Mouse (Mus musculus) fibroblast of lung, adult 2 months (primary cell): Measurements from ENCODE around the gene Trim61.
"Not testable (repeated sequence)": the region's sequence is repeated elsewhere in the genome, so short reads cannot be mapped to it uniquely, and the experiment has no call there.

Experiments
- DNase-seq: peaks from one replicate; pipeline ENCODE4 v3.0.0-alpha.2; 2011; ENCODE audit warnings: low read depth

The Trim61 gene

DNA sequence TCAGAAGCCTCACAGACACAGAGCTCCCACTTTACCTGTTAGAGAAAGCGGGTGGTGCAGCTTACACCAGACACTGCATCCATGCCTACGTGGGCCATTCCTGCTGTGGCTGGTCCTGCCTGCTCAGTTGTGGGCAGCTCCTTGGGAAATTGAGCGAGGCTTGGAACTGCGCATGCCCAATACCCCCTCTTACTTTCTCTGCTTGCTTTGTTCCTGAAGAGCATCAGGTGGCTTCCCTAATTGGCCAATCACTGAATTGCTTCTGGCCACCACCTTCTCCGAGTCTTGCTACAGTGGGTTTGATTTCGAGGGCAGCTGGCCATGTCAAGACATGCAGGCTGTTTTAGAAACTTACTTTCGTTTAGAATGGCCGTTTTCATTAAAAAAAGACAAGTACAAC is at the start of gene Trim61, which contains the start of gene Trim60:
TSS of gene Trim61 (minus strand) at position 101 of the 400 bp plus-strand sequence.
TSS of gene Trim60 (minus strand) at position 162 of the 400 bp plus-strand sequence.
- DNase-seq: no peak

DNA sequence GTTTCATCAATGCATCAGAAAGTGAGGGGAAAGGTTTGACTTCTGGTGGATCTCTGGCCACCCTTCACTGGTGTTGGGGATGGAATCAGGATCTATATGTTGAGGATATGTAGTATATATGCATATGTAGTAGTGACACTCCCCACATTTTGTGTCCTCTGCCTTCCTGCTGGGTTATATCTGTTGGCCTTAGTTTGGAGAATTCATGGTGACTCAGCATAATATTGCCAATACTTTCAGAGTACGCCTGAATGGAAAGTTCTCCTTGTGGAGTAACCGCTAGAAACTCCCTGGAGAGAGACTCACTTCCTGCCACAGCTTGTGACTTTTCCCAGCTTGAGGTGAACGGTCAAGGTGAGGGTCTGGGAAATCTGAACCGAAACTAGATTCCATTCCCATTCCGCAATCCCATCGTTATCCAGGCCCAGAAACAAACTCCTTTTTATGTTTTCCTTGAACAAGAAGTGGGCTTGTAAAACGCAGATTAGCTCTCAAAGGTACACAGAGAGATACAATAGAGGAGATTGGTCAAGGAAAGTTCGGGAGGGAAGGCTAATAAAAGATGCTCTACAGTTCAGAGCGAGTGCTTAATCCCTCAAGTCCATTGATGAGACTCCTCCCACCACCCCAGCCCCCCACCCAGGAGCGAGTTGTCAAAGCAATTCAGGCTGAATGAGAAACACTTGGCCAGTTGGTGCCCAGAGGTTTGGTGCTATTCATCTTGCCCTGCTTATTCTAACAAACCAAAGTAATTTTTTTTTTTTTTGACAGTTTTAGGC is 49.6 kb upstream of the Trim61 start:
- DNase-seq: no peak

DNA sequence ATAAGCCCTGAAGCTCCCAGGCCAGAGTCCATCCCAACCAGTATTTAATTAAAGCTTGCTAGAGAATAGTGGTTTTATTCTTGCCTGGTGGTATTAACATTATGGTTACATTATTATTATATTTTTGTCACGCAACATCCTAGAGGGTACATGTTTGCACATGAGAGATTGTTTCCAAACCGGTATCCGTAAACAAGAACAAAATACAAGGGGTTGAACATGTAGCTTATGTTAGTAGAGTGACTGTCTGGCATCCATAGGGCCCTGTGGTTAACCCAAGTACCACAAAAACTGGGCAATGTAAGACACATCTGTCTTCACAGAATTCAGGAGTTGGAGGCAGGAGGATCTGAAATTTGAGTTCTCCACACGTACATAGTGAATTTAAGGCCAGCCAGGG is 48.7 kb upstream of the Trim61 start:
- DNase-seq: no peak

DNA sequence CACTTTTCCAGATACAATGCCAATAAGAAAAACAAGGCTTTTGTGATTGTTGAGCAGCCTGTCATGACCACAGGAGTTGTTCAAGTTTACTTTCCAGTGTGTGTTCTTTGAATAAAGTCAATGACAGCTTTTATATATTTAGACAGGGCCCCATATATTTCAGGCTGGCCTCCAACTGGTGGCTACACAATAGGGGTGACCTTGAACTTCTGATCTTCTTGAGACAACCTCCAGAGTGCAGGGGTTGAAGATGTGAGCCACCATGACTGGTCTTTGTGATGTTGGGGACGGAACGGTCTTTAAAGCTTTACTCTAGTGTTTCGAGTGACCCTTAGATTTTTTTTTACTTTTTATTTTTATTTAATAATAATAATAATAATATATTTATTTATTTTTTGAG is 47.3 kb upstream of the Trim61 start:
- DNase-seq: no peak

DNA sequence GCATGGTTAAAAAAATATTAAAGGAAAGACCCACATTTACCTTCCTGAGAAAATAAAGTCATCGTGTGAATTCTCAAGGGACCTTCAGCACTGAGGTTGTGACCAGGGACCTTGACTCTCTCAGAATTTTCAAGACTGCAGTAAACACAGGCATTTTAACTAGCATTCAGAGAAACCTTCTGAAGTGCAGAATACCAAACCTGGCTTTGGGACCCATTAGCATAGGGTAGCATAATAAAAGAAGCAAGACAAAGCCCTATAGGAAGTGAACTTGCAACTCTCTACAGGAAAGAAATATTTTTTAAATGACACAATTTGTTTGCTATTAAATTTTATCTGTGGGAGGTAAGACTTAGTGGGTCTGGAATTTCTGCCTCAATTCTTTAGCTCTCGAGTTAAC is 45.7 kb upstream of the Trim61 start:
- no peak for DNase-seq

DNA sequence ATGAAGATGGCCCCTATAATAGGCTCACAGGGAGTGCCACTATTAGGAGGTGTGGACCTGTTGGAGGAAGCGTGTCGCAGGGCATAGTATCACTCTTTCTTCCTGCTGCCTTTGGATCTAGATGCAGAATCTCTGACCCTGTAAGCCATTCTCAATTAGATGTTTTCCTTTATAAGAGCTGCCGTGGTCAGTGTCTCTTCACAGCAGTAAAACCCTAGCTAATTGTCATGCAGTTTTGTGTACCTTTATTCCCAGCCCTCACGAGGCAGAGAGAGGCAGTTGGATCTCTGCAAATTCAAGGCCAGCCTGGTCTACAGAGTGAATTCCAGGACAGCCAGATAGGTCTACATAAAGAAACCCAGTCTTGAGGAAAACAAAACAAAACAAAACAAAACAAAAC is 43.9 kb upstream of the Trim61 start:
- DNase-seq: no peak

DNA sequence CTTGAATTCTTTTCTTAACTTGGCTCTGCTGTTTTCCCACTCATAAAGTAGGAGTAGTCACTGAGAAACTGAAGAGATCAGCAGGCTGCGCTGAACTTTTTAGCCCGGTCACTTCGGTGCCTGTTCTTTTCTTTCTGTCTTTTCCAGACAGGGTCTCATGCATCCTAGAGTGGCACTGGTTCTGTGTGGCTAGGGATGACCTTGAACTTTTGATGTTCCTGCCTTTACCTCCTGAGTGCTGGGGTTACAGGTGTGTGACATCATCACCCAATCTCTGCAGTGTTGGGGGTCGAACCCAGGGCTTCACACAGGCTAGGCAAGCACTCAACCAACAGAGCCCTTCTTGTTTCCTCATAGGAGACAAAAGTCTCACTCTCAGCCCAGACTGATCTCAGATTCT is 38.4 kb upstream of the Trim61 start:
- DNase-seq: no peak

DNA sequence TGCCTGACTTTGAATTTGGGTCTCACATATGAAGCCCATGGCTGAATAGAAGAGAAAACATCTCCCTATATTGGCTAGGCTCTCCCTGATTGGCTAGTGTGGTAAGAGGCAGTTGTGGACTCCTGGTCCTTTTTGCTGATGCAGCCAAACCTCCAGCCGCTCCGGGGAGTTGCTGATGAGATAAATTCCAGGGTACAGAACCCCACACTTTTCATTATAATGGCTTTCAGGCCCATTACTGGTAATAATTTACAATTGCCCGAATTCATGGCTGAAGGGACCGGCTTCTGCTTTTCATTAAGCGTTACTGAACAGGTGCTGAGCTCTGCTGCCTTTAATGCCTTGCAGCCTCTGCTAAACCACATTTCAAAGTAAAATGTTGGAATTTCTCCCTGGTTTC is 35.6 kb upstream of the Trim61 start:
- no peak for DNase-seq

DNA sequence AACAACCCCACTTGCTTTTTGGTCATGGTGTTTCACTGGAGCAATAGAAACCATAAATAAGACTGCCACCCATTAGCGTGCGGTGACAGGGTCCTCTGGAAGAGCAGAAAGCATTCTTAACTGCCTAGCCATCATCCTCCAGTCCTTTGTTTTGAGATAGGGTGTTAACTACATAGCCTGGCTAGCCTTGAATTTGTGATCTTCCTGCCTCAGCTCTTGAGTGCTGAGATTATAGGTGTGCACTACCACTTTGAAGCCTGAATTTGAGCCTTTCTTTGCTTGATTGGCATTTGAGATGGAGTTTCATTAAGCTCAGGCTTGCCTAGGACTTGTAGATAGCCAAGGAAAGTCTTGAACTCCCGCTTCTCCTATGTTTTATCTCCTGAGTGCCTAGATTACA is 35.2 kb upstream of the Trim61 start:
- no peak for DNase-seq

DNA sequence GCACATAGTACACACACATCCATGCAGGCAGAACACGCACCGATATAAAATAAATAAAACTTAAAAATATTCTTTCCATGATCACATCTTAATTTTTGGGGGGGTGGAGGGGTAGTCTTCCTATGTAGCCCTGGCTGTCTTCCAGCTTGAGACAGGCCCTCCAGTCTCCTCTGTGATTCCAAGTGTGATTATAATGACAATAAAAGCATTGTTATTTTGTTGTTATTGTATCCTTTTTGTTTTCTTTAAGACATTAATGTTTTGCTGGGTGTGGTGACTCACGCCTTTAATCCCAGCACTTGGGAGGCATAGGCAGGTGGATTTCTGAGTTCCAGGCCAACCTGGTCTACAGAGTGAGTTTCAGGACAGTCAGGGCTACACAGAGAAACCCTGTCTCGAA is 29.5 kb upstream of the Trim61 start:
- DNase-seq: no peak

DNA sequence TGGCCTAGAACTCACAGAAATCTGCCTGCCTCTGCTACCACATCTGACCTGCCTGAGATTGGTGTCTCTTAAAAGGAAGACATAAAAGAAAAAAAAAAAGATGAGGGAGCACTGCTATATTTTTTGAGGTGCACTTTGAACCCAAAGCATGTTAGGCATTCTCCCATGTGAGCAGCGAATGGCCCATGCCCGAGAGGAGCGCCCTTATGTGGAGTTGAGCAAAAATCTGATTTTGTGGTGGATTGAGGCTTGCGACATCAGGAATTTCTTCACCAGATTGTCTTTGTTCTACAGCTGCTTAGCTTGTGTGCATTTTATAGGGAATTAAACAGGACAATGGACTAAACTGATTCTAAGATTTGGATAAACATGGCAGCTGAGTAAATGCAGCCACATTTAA is 28.9 kb upstream of the Trim61 start:
- no peak for DNase-seq

DNA sequence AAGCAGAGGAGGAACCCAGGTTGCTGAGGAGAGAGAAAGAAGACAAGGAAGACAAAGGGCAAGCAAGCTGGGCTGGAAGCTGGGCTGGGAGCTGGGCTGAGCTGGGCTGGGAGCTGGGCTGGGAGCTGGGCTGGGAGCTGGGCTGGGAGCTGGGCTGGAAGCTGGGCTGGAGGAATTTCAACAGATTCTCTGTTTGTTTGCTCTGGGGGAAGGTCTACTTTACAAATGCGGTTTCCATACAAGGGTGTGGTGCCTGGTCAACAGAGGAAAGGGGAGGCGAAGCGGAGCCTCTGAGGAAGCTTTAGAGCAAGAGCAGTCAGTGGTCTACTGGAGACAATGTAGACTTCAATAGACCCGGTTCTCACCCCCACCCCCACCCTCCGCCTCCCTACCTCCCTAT is 28.2 kb upstream of the Trim61 start:
- no peak for DNase-seq

DNA sequence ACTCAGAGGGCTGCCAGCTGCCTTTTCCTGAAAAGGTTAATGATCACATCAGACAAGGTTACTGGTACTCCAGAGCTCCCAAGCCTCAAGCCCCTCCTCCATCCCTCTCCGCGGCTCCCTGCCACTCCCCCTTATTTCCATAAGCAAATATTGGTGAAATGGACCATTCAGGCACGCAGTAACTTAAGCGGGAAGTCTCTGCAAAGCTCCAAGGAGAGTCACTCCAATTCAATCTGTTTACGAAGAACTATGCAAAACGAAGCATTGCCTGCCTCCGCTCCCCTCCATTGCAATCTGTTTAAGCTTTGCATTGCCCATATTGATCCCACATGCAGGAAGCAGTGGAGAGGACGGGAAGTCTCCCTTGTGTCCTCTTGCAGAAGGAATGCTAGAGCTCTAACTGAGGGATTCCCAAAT is 18.8 kb upstream of the Trim61 start, which contains the start of gene Apela:
TSS of gene Apela (minus strand) at position 220 of the 417 bp plus-strand sequence.
- DNase-seq: no peak

DNA sequence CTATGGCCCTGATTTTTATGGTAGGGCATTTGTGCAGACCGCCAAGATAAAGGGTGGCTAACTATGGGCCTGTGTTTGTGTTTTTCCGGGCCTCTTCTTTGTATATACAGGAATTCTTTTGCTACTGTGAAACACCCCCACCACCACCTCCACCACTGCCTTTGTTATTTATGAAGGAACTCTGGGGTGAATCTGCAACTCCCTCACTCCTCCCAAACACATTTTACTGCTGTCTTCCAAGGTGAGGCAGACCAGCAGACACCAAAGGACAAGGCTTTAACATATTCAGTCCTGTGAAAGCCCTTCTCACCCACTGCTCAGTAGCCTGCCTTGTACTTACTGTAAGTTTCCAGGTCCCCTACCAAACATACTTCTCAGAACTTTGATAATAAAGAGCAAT is 15.8 kb upstream of the Trim61 start:
- no peak for DNase-seq

DNA sequence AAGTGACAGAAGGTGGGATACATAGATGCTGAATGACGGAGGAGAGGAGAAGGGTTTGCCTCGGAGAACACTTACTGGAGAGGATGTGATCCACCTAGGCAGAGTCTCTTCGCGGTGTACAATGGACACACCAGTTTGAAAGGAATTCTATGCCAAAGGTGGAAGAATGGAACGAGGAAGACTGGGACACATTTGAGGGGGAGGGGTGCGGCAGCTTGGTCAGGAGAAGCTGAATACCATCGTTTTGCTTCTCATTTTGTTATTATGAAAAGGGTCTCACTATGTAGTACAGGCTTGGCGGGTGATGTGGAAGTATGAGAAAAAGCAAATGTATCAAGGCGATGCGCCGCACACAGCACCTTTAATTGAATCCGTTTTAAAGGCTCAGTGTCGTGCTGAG is 14.7 kb upstream of the Trim61 start:
- DNase-seq: no peak

DNA sequence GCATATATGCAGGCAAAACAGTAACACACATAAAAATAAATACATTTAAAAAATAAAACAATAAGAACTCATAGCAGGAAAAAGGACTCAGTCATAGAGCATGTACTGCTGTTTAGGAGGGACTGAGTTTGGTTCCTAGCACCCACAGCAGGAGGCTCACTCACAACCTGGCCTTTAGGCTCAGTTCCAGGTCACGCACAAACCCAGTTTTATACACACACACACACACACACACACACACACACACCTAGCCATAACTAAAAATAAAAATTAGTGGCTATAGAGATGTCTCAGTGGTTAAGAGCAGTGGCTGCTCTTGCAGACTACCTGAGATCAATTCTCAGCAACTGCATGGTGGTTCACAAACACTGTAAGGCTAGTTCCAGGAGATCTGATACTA is 13.8 kb upstream of the Trim61 start:
- no peak for DNase-seq

DNA sequence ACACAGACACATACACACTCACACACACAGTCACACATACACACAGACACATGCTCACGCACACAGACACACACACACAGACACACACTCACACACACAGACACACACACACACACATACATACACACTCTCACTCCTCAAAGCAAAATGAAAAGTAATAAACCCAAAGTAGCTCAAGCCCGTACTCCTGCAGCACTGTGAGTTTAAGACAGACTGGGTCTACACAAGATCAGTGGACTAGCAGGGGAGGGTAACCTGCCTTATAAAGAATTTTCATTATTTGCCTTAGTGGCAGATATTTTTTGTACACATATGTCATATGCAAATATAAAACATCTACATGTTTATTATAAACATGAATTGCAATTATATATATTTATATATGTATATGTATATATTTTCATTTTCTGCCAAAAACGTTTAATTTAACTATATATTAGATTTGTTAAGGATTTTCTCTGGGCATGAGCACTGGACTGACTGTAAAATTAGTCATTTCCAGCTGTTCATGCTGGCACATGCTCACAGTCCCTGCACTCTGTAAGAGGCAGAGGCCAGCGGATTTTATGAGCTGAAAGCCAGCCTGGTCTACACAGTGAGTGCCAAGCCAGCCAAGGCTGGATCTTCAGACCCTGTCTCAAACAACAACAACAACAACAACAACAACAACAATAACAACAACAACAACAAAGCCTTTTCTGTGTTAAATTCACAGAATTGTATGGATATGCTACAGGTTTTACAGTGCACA is 12.6 kb upstream of the Trim61 start:
- no peak for DNase-seq

DNA sequence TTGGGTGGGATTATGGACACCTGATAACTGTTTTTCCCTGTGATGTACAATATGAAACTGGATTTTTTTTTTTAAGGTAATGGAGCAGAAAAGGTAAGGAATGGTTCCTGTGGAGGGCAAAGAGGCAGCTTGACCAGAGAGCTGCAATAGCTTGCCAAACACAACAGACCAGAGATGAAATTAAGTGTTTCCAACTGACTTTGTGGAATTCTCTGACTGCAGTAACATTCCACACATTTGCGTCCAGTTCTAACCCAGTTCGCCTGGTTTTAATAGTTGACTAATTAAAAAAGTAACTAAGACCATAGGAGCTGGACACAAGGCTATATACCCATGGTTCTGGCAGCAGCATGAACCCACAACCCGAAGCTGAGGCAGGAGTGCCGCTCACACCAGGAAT is 11.5 kb upstream of the Trim61 start:
- no peak for DNase-seq

DNA sequence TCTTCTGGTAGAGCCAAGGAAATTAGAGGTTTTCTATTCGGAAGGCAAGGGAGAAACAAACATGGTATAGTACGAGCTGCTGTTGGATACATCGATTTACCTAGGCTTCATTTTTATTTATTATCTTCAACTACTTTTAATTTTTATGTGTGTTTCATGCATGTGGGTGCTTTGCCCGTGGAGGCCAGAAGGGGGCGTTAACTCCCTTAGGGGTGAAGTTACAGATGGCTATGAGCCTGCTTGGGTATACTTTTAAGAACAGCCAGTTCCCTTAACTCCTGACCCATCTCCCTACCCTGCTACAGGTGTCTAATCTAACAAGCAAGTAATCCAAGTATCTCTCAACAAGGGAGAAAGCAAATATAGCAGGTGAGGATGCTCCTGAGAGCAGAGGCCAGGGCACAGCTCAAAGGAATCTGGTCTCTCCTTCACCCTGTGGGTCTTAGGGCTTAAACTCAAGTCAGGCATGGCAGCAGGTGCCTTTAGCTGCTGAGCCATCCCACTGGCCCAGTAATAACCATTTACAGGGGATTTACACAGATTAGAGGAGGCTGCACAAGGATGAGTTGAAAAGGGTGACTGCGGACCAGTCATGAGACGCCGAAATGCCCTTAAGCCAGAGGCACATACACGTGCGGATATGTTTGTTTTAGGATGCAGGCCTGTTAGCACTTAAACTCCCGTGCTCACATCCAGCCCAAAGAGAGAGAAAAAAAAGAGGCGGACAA is 10.8 kb upstream of the Trim61 start:
- no peak for DNase-seq

DNA sequence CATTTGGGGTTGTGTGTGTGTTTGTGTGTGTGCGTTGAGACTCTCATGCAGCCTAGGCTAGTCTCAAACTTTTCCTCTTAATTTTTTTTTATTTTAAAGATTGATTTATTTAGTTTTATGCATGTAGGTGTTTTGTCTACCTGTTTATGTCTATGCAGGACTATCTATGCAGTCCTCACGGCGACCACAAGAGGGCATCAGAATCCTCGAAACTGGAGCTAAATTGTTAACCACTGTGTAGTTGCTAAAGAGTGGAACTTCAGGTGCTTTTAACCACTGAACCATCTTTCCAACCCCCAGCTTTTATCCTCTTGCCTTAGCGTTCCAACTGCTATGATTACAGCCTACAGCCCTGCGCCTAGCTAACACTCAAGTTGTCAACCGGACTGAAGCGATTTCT is 4.2 kb upstream of the Trim61 start:
- peak; percentile 11 for DNase-seq

DNA sequence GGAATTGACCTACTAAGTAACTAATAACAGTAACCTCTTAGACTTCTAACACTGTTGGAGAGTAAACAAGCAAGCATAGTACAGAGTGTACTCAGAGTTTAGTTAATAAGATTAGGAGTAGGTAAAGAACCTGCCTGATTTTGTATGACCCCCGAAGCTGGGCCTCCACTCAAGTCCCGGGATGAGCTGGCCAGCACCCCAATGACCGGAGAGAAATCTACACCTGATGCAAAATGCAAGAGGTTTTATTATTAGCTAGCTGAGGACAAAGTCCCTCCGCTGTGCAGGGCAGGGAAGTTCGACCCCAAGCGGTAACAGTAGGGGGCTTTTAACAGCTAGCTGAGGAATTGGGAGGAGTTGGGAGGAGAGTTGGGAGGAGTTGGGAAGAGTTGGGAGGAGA is 10.7 kb downstream of the Trim61 start:
- DNase-seq: not testable (repeated sequence)

DNA sequence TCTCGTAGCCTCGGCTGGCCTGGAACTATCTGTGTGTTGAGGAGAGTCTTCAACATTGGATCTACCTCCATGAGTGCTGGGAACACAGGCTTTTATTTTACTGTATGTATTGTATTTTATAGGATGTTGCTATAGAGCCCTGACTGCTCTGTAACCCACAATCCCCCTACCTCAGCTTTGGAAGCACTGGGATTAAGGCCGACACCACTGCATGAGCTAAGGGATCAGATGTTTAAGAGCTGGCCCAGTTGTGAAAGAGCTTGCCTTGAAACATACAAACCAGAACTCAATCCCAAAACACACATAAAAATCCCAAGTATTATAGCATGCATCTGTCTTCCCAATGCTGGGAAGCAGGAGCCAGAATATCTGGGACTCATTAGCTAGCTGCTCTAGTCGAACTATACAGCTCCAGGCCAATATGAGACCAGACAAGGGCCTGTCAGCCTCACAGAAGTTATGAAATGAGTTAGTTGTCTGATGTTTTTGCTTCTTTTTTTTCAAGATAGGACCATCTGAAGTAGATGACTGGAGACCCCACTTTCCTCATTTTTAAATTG is 19.4 kb downstream of the Trim61 start:
- DNase-seq: no peak

DNA sequence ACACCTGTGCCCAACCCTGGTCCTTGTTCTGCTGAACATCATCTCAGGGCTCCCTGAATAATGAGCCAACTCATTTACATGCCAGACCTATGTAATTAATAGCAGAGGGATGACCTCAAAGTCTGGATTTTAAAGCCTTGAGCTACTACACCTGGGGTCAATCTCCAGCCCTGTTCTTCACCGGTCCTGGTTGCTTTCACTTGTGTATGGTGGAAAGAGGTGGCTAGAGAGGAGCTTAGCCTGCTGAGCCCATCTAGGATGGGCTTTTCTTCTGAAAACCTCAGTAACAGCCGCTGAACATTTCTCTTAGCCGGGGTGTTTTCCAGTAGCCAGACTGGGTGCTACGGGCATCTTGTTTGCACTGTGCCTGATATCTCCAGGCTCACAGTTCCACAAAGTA is 30.6 kb downstream of the Trim61 start, which contains the start of gene Trim75:
TSS of gene Trim75 (minus strand) at position 101 of the 400 bp plus-strand sequence.
- DNase-seq: no peak
